Mouse (Mus musculus): ENCODE results near the gene Dmgdh. TPM values are rescaled to one million over a fixed set of nuclear protein-coding genes. Genes with fewer than 3 reads are reported as not detected.

Gene Dmgdh
- polyA plus RNA-seq, 1 experiment from 2014 or later = not detected

- H3K36me3 ChIP-seq = no peaks in the 10 kb centered on the region
- H3K9me3 ChIP-seq (replicated peaks) = no peaks in the 10 kb centered on the region
- H3K4me1 ChIP-seq = peaks cover 7% of the 10 kb centered on the region
- H3K27me3 ChIP-seq (ENCODE audit: low read depth, poor library complexity, severe bottlenecking) = peaks cover 32% of the 10 kb centered on the region
- H3K4me3 ChIP-seq = no peak overlapping the region
- no peak overlapping the region for H3K27ac ChIP-seq
- 46% methylated on average over 2 of the region's 2 CpGs for WGBS
- DNase-seq (ENCODE audit: low spot score) = no peak
Measured at GRCm38 (mm10) chr13:93673296-93673695, 937 bp upstream of the Dmgdh start.

- Histone ChIP-seq H3K4me3 (no peak overlapping the region), H3K9me3 (replicated peaks) (no peaks in the 10 kb centered on the region), H3K36me3 (no peaks in the 10 kb centered on the region), H3K27ac (no peak overlapping the region), H3K27me3 (ENCODE audit: low read depth, poor library complexity, severe bottlenecking) (peaks cover 32% of the 10 kb centered on the region), H3K4me1 (peaks cover 7% of the 10 kb centered on the region)
- DNase-seq (ENCODE audit: low spot score) = no peak
- 79% methylated on average over 9 of the region's 9 CpGs for WGBS
Measured at GRCm38 (mm10) chr13:93676864-93677263, 2.6 kb downstream of the Dmgdh start.

GRCm38 (mm10) chr13:93683336-93683735, 9.1 kb downstream of the Dmgdh start:
- no peak overlapping the region for H3K27ac ChIP-seq
- DNase-seq (ENCODE audit: low spot score) = no peak
- peaks cover 6% of the 10 kb centered on the region for H3K4me1 ChIP-seq
- no peaks in the 10 kb centered on the region for H3K27me3 ChIP-seq (ENCODE audit: low read depth, poor library complexity, severe bottlenecking)
- H3K4me3 ChIP-seq = no peak overlapping the region
- H3K36me3 ChIP-seq = no peaks in the 10 kb centered on the region
- no peaks in the 10 kb centered on the region for H3K9me3 ChIP-seq (replicated peaks)

- Histone ChIP-seq H3K4me3 (no peak overlapping the region), H3K27ac (no peak overlapping the region), H3K4me1 (peaks cover 6% of the 10 kb centered on the region), H3K9me3 (replicated peaks) (no peaks in the 10 kb centered on the region), H3K36me3 (no peaks in the 10 kb centered on the region), H3K27me3 (ENCODE audit: low read depth, poor library complexity, severe bottlenecking) (no peaks in the 10 kb centered on the region)
- WGBS = 87% methylated on average over 4 of the region's 4 CpGs
- no peak for DNase-seq (ENCODE audit: low spot score)
Measured at GRCm38 (mm10) chr13:93685226-93685625, 11.0 kb downstream of the Dmgdh start.

GRCm38 (mm10) chr13:93687321-93687720, 13.1 kb downstream of the Dmgdh start:
- 9% methylated on average over 5 of the region's 5 CpGs for WGBS
- no peak for DNase-seq (ENCODE audit: low spot score)

GRCm38 (mm10) chr13:93689566-93689965, 15.3 kb downstream of the Dmgdh start:
- DNase-seq (ENCODE audit: low spot score) = no peak

More at GRCm38 (mm10) chr13:93687321-93687720, 13.1 kb downstream of the Dmgdh start:
- Histone ChIP-seq H3K27me3 (ENCODE audit: low read depth, poor library complexity, severe bottlenecking) (no peaks in the 10 kb centered on the region), H3K9me3 (replicated peaks) (no peaks in the 10 kb centered on the region), H3K4me3 (no peak overlapping the region; the same call in 1 of the 2 replicates), H3K36me3 (no peaks in the 10 kb centered on the region), H3K27ac (no peak overlapping the region), H3K4me1 (peaks cover 6% of the 10 kb centered on the region)

GRCm38 (mm10) chr13:93690821-93691220, 16.6 kb downstream of the Dmgdh start:
- Histone ChIP-seq H3K27me3 (ENCODE audit: low read depth, poor library complexity, severe bottlenecking) (no peaks in the 10 kb centered on the region), H3K9me3 (replicated peaks) (no peaks in the 10 kb centered on the region), H3K4me1 (peaks cover 6% of the 10 kb centered on the region), H3K4me3 (no peak overlapping the region), H3K36me3 (no peaks in the 10 kb centered on the region), H3K27ac (no peak overlapping the region)
- 87% methylated on average over 1 of the region's 1 CpGs for WGBS
- DNase-seq (ENCODE audit: low spot score) = no peak

More at GRCm38 (mm10) chr13:93689566-93689965, 15.3 kb downstream of the Dmgdh start:
- peaks cover 6% of the 10 kb centered on the region for H3K4me1 ChIP-seq
- no peaks in the 10 kb centered on the region for H3K36me3 ChIP-seq
- no peaks in the 10 kb centered on the region for H3K9me3 ChIP-seq (replicated peaks)
- no peak overlapping the region for H3K27ac ChIP-seq
- no peak overlapping the region for H3K4me3 ChIP-seq
- WGBS = 94% methylated on average over 3 of the region's 3 CpGs
- H3K27me3 ChIP-seq (ENCODE audit: low read depth, poor library complexity, severe bottlenecking) = no peaks in the 10 kb centered on the region

- no peaks in the 10 kb centered on the region for H3K9me3 ChIP-seq (replicated peaks)
- no peak for DNase-seq (ENCODE audit: low spot score)
- no peaks in the 10 kb centered on the region for H3K27me3 ChIP-seq (ENCODE audit: low read depth, poor library complexity, severe bottlenecking)
- WGBS = 92% methylated on average over 6 of the region's 6 CpGs
- no peak overlapping the region for H3K4me3 ChIP-seq
- no peaks in the 10 kb centered on the region for H3K4me1 ChIP-seq
- no peaks in the 10 kb centered on the region for H3K36me3 ChIP-seq
- H3K27ac ChIP-seq = no peak overlapping the region
Measured at GRCm38 (mm10) chr13:93698866-93699265, 24.6 kb downstream of the Dmgdh start.

GRCm38 (mm10) chr13:93705697-93706096, 31.5 kb downstream of the Dmgdh start:
- H3K4me3 ChIP-seq = no peak overlapping the region
- 83% methylated on average over 4 of the region's 4 CpGs for WGBS

GRCm38 (mm10) chr13:93707271-93707670, 33.0 kb downstream of the Dmgdh start:
- 91% methylated on average over 4 of the region's 4 CpGs for WGBS

More at GRCm38 (mm10) chr13:93705697-93706096, 31.5 kb downstream of the Dmgdh start:
- H3K4me1 ChIP-seq = no peaks in the 10 kb centered on the region
- H3K9me3 ChIP-seq (replicated peaks) = no peaks in the 10 kb centered on the region
- H3K27ac ChIP-seq = no peak overlapping the region
- H3K36me3 ChIP-seq = no peaks in the 10 kb centered on the region
- DNase-seq (ENCODE audit: low spot score) = no peak
- no peaks in the 10 kb centered on the region for H3K27me3 ChIP-seq (ENCODE audit: low read depth, poor library complexity, severe bottlenecking)

GRCm38 (mm10) chr13:93710325-93710724, 36.1 kb downstream of the Dmgdh start:
- H3K36me3 ChIP-seq = no peaks in the 10 kb centered on the region
- H3K27ac ChIP-seq = no peak overlapping the region
- H3K9me3 ChIP-seq (replicated peaks) = no peaks in the 10 kb centered on the region
- H3K4me1 ChIP-seq = no peaks in the 10 kb centered on the region
- H3K27me3 ChIP-seq (ENCODE audit: low read depth, poor library complexity, severe bottlenecking) = no peaks in the 10 kb centered on the region
- whole genome bisulfite sequencing = 90% methylated on average over 4 of the region's 4 CpGs
- no peak for DNase-seq (ENCODE audit: low spot score)
- H3K4me3 ChIP-seq = no peak overlapping the region

More at GRCm38 (mm10) chr13:93707271-93707670, 33.0 kb downstream of the Dmgdh start:
- H3K36me3 ChIP-seq = no peaks in the 10 kb centered on the region
- no peak overlapping the region for H3K27ac ChIP-seq
- no peak for DNase-seq (ENCODE audit: low spot score)
- H3K27me3 ChIP-seq (ENCODE audit: low read depth, poor library complexity, severe bottlenecking) = no peaks in the 10 kb centered on the region
- no peaks in the 10 kb centered on the region for H3K9me3 ChIP-seq (replicated peaks)
- no peaks in the 10 kb centered on the region for H3K4me1 ChIP-seq
- H3K4me3 ChIP-seq = no peak overlapping the region

GRCm38 (mm10) chr13:93711226-93711625, 37.0 kb downstream of the Dmgdh start:
- H3K36me3 ChIP-seq = no peaks in the 10 kb centered on the region
- H3K27me3 ChIP-seq (ENCODE audit: low read depth, poor library complexity, severe bottlenecking) = no peaks in the 10 kb centered on the region
- H3K4me3 ChIP-seq = no peak overlapping the region
- 92% methylated on average over 4 of the region's 4 CpGs for WGBS
- no peak overlapping the region for H3K27ac ChIP-seq
- DNase-seq (ENCODE audit: low spot score) = no peak
- no peaks in the 10 kb centered on the region for H3K9me3 ChIP-seq (replicated peaks)
- no peaks in the 10 kb centered on the region for H3K4me1 ChIP-seq

GRCm38 (mm10) chr13:93712362-93712761, 38.1 kb downstream of the Dmgdh start:
- H3K36me3 ChIP-seq = no peaks in the 10 kb centered on the region
- H3K4me3 ChIP-seq = no peak overlapping the region
- no peaks in the 10 kb centered on the region for H3K9me3 ChIP-seq (replicated peaks)
- WGBS = 94% methylated on average over 4 of the region's 4 CpGs
- no peak for DNase-seq (ENCODE audit: low spot score)
- peaks cover 6% of the 10 kb centered on the region for H3K4me1 ChIP-seq
- no peak overlapping the region for H3K27ac ChIP-seq
- no peaks in the 10 kb centered on the region for H3K27me3 ChIP-seq (ENCODE audit: low read depth, poor library complexity, severe bottlenecking)

GRCm38 (mm10) chr13:93713826-93714225, 39.6 kb downstream of the Dmgdh start:
- Histone ChIP-seq H3K27me3 (ENCODE audit: low read depth, poor library complexity, severe bottlenecking) (no peaks in the 10 kb centered on the region), H3K36me3 (no peaks in the 10 kb centered on the region), H3K27ac (no peak overlapping the region), H3K4me3 (no peak overlapping the region), H3K9me3 (replicated peaks) (no peaks in the 10 kb centered on the region), H3K4me1 (peaks cover 11% of the 10 kb centered on the region)
- 89% methylated on average over 3 of the region's 3 CpGs for WGBS
- no peak for DNase-seq (ENCODE audit: low spot score)
